Mouse (Mus musculus) heart, postnatal 25 days (tissue): ENCODE results near the gene Ppp1r3c. TPM values are rescaled to one million over a fixed set of nuclear protein-coding genes. Genes with fewer than 3 reads are reported as not detected.

Experiments
- DNase-seq: peaks from one replicate; pipeline ENCODE4 v3.0.0; 2022; ENCODE audit warnings: low spot score
- intact Hi-C: fragments of 180-260 bp; cut with DNase I; formaldehyde crosslinking; loops from one replicate; pipeline ENCODE4 v1.15.1; 2025
- total RNA-seq, 2 experiments: library from RNA; stranded (reverse); gene quantifications; 2 replicates each; pipeline ENCODE4 v1.2.3; 2021

Ppp1r3c gene
- total RNA-seq, 2 experiments from 2014 or later, result 94.9 to 102 TPM

DNA sequence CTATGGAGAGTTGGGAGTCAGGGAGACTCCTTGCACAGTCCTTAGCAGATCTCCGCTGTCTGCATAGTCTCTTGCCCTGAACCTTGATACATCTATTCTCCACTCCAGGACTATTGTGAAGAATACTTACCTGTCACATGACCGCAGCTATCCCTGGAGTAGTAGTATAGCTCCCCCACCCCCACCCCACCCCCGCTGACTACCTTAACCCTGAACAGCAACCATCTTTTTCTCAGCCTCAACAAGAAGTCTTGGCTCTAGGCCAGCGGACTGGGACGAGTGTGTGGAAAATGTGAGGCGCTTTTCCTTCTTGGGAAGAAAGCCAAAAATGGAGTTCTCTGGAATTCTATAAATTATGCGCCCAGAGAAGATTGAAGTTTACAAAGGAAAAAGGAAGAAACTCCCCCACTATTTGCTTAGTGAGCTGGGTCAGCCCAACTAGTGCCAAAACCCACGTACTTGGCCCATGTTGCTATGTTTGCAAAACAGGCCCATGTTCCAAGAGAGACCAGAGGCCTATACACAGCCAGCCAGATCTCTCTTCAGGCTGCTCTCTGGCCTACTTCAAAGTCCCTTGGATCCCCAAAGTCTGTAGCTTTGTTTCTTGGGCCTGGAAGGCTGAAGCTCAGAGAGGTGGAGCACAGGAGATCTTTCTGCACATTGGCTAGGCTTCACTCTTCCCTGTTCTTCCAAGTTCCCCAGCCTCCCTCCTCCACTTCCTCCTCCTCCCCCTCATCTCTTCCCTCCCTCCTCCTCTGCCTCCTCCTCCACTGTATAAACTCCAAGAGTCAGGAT, 48.4 kb downstream of the Ppp1r3c start:
- peak; percentile 72 for DNase-seq
- intact Hi-C loops, result no loop called here

DNA sequence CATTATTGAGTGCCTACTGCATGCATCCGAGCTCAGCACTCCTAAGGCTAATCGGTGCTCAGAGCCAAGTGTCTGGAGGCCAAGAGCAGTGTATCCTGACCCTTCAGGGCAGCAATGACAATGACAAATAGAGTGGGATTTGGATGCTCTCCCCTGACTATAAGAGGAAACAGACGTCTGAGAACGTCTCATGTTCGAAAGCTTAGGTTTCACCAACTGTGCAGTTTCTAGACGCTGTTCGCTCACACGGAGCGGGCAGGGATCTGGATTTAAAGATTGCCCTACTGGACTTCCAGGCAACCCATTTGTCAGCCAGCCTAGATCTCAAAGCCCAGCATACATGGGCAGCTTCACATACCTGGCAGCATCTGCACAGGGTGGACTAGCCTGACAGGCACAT, 49.4 kb downstream of the Ppp1r3c start:
- intact Hi-C loops, result no loop called here

DNA sequence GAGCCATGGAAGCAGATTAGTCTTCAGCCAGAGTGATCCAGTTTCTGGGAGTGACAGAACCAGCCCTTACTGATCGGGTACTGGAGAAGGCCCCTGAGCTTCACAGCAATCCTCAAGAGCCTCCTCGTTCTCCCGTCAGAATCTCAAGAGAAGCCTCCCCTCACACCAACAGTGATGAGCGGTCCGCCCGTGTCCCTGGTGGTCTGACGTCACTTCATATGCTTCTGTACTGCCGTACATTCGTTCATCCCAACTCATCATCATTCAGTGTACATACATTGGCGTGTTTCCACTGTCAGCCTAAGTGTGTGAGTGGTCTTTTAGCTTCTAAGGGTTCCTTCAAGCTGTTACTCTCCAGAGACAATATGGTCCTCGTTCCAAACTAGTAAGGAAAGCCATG, 50.4 kb downstream of the Ppp1r3c start:
- intact Hi-C loops, result no loop called here
- DNase-seq, result no peak

More for the DNA sequence above, 49.4 kb downstream of the Ppp1r3c start:
- DNase-seq, result no peak

DNA sequence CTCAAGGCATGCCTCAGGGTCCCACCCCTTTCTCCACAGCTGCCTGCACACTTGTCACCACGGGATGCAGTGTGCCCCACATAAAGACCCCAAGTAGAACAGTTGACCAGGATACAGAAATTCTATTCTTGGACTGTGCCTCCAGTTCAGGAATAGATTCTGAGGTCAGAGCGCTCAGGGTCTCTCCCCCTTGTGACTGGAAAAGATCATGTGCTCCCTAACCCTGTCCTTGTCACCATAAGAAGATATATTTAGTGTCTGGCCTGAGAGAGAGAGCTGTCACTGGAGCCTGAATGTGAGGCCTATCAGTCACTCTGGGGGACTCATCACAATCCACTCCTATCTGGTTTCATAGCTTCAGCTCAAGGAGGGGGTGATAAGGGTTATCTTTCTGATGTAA, 53.9 kb downstream of the Ppp1r3c start:
- no peak for DNase-seq
- intact Hi-C loops, result no loop called here

Other genes starting within 250 kb of the Ppp1r3c start
- gene Hectd2, start 182.0 kb downstream of the Ppp1r3c start, total RNA-seq, result 1 to 10 TPM; 1.6 to 1.8 TPM
- gene Tnks2, start 97.6 kb upstream of the Ppp1r3c start, total RNA-seq, result 10 to 100 TPM; 73.8 to 79.6 TPM
- gene Fgfbp3, start 183.0 kb upstream of the Ppp1r3c start, total RNA-seq, result 1 to 10 TPM; 1.7 to 2.3 TPM
- 10 to 100 TPM; 11.2 to 11.8 TPM for gene Btaf1, start 189.4 kb upstream of the Ppp1r3c start, total RNA-seq